Mouse (Mus musculus): ENCODE results near the gene Efemp2. TPM values are rescaled to one million over a fixed set of nuclear protein-coding genes. Genes with fewer than 3 reads are reported as not detected.

Gene Efemp2
- total RNA-seq, 2 experiments from 2014 or later = 18.3 to 18.6 TPM

- DNase-seq (ENCODE audit: extremely low spot score in 1 of 2, low spot score in 2 of 2) = no peak
- intact Hi-C loops (cut with DNase I) = no loop called here
Measured at GRCm38 (mm10) chr19:5525204-5525603, 51.5 kb downstream of the Efemp2 start.

GRCm38 (mm10) chr19:5529325-5530137 lies 55.8 kb downstream of the Efemp2 start:
- intact Hi-C loops (cut with DNase I) = loop anchor here (2.0 kb wide), 1 partner anchor 39 kb away; the partner anchor contains the start of gene Ap5b1

DNA sequence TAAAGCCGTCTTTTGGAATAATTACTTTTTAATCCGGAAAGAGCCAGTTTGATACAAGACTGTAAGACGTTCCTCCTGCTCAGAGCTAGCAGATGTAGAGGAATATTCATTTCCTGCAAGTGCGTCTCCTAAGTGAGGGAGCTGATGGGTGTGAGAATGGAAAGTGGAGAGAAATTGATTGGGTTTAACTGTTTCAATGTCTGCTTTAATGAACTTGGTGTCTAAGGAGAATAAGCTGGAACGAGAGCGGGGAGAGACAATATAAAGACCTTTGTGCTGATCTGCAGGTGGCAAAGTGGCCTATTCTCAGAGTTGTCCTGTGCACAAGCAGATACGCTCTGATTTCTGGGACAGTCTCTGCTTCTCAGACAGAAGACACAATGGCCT lies 56.4 kb downstream of the Efemp2 start:
- intact Hi-C loops (cut with DNase I) = no loop called here
- no peak for DNase-seq (ENCODE audit: extremely low spot score in 1 of 2, low spot score in 2 of 2)

More at GRCm38 (mm10) chr19:5529325-5530137, 55.8 kb downstream of the Efemp2 start:
- DNase-seq (ENCODE audit: extremely low spot score in 1 of 2, low spot score in 2 of 2) = peak; percentile 80 to 95

Other genes starting within 250 kb of the Efemp2 start
- 10 to 100 TPM; 77.2 to 77.9 TPM for gene Pacs1, start 200.8 kb upstream of the Efemp2 start, total RNA-seq (2021)
- 100 to 1,000 TPM; 185 to 193 TPM for gene Sf3b2, start 178.5 kb upstream of the Efemp2 start, total RNA-seq (2021)
- 10 to 100 TPM; 84.1 to 90.3 TPM for gene Gal3st3, start 175.6 kb upstream of the Efemp2 start, total RNA-seq (2021)
- not detected for gene Catsper1, start 138.2 kb upstream of the Efemp2 start, total RNA-seq (2021)
- gene Cst6, start 124.4 kb upstream of the Efemp2 start, total RNA-seq (2021) = 10 to 100 TPM; 10.4 to 13.8 TPM
- gene Eif1ad, start 107.2 kb upstream of the Efemp2 start, total RNA-seq (2021) = 10 to 100 TPM; 30.0 to 31.0 TPM
- gene Banf1, start 106.8 kb upstream of the Efemp2 start, total RNA-seq (2021) = 100 to 1,000 TPM; 113 to 124 TPM
- 10 to 100 TPM; 80.1 to 97.5 TPM for gene Sart1, start 85.3 kb upstream of the Efemp2 start, total RNA-seq (2021)
- not detected for gene Tsga10ip, start 71.4 kb upstream of the Efemp2 start, total RNA-seq (2021)
- 100 to 1,000 TPM; 188 to 190 TPM for gene Drap1, start 49.0 kb upstream of the Efemp2 start, total RNA-seq (2021)
- gene AI837181, start 48.8 kb upstream of the Efemp2 start, total RNA-seq (2021) = 10 to 100 TPM; 60.0 to 65.6 TPM
- not detected for gene Fosl1, start 26.4 kb upstream of the Efemp2 start, total RNA-seq (2021)
- gene Ccdc85b, start 16.1 kb upstream of the Efemp2 start, total RNA-seq (2021) = 10 to 100 TPM; 21.9 to 24.0 TPM
- 10 to 100 TPM; 89.9 to 90.4 TPM for gene Fibp, start 13.3 kb upstream of the Efemp2 start, total RNA-seq (2021)
- gene Ctsw, start 5.4 kb upstream of the Efemp2 start, total RNA-seq (2021) = 1 to 10 TPM; 2.5 to 4.9 TPM
- gene Mus81, start 14.4 kb downstream of the Efemp2 start, total RNA-seq (2021) = 10 to 100 TPM; 32.2 to 33.3 TPM
- gene Cfl1, start 16.5 kb downstream of the Efemp2 start, total RNA-seq (2021) = 1,000 to 10,000 TPM; 1,943 to 1,967 TPM
- gene 1700020D05Rik, start 29.8 kb downstream of the Efemp2 start, total RNA-seq (2021) = 1 to 10 TPM; 4.8 to 5.4 TPM
- 10 to 100 TPM; 76.9 to 77.8 TPM for gene Snx32, start 36.6 kb downstream of the Efemp2 start, total RNA-seq (2021)
- gene Ovol1, start 86.7 kb downstream of the Efemp2 start, total RNA-seq (2021) = not detected
- gene Ap5b1, start 94.1 kb downstream of the Efemp2 start, total RNA-seq (2021) = 1 to 10 TPM; 8.3 to 9.2 TPM
- gene Rnaseh2c, start 127.9 kb downstream of the Efemp2 start, total RNA-seq (2021) = 10 to 100 TPM; 68.2 to 71.7 TPM
- 10 to 100 TPM; 70.9 to 79.7 TPM for gene Kat5, start 136.3 kb downstream of the Efemp2 start, total RNA-seq (2021)
- gene Rela, start 163.5 kb downstream of the Efemp2 start, total RNA-seq (2021) = 10 to 100 TPM; 21.3 to 21.9 TPM
- gene Sipa1, start 189.8 kb downstream of the Efemp2 start, total RNA-seq (2021) = 10 to 100 TPM; 24.6 to 26.5 TPM
- 10 to 100 TPM; 11.9 to 14.3 TPM for gene Map3k11, start 214.8 kb downstream of the Efemp2 start, total RNA-seq (2021)
- 10 to 100 TPM; 69.0 to 82.7 TPM for gene Pcnx3, start 215.0 kb downstream of the Efemp2 start, total RNA-seq (2021)
- gene Kcnk7, start 230.4 kb downstream of the Efemp2 start, total RNA-seq (2021) = not detected

Measured in left cerebral cortex, postnatal 10 days (tissue).